Mouse (Mus musculus) gastrocnemius, adult 8-10 months (tissue): Measurements from ENCODE around the gene Dnajc14. TPM values are rescaled to one million over a fixed set of nuclear protein-coding genes. Genes with fewer than 3 reads are reported as not detected.
"Not testable (repeated sequence)": the region's sequence is repeated elsewhere in the genome, so short reads cannot be mapped to it uniquely, and the experiment has no call there.

Source experiments
- DNase-seq, 2 experiments: peaks; one replicate each; pipeline ENCODE4 v3.0.0; 2022; ENCODE audit warnings: low spot score in 2 of 2
- total RNA-seq, 4 experiments: library from RNA; stranded (reverse); gene quantifications; 2 replicates each; pipeline ENCODE4 v1.2.4; 2022

Gene Dnajc14
- total RNA-seq, 4 experiments from 2014 or later, result 23.5 to 27.2 (median 26.1) TPM

DNA sequence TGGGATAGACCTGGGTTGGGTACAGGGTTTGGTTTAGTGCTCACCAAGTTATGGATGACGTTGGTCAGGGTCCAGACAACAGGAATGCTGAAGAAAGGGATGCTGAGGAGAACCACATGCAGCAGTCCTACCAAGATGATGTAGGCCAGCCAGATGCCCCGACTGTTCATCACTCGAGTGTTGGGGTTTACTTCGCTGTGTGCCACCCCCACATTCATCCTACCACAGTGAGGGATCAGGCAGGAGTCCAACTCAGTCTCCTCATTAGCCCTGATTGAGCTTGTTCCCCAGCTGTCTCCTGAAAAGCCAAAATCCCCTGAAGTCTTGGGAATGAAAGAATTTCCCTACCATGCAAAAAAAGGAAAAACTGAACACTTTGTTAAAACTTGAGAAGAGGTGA is 16.4 kb downstream of the Dnajc14 start:
- DNase-seq, result no peak

DNA sequence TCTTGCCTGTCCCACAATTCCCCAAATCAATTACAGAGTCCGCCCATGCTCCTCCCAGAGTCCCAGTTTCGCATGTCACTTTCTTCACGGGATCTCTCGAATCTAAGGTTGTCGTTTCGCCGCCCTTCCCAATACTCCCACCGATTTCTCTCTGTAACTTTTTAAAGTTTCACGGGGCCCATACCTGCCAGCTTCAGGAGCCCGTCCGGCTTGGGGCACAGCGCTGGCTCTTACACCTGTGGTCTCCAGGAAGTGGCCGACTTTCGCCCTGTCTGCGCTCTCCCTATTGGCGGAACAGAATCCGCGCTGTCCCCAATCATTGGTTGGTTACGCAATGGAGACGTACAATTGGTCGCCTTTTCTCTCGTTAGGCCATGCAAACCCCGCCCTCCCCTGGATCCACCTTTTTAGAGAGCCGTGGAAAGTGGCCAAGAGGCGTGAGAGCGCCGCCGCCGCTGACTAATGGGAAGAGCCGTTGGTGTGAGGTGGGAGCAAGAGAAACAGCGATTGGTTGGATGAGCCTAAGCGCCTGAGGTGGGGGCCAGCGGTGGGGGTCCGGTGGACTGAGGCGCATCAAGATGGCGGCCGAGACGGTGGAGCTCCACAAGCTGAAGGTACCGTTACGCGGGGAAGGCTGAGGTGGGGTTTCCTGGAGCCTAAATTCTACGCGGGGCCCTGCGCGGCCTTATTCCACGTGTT is 17.6 kb downstream of the Dnajc14 start, which contains the start of gene Ormdl2:
Ormdl2 (minus strand) TSS at position 288 of the 699 bp plus-strand sequence.
- peak; percentile 98 to 99 for DNase-seq

DNA sequence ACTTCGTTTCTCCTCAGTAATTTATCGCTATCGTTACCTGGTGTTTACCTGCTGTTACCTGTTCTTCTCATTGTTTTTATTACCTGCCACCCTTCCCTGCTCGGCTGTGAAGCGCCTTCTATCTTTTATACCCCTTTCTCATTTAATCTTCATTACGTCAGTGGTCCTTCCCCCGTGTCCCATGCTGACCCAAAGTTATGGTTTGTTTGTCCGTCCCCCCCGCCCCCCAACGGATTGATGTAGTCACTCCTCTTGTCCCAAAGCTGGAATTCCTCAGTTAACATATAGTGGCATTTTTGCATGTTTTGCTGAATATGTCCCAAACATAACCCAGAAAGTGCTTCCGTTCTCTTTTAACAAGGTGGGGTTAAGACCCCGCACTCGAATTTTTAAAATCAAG is 18.3 kb downstream of the Dnajc14 start:
- no peak for DNase-seq

DNA sequence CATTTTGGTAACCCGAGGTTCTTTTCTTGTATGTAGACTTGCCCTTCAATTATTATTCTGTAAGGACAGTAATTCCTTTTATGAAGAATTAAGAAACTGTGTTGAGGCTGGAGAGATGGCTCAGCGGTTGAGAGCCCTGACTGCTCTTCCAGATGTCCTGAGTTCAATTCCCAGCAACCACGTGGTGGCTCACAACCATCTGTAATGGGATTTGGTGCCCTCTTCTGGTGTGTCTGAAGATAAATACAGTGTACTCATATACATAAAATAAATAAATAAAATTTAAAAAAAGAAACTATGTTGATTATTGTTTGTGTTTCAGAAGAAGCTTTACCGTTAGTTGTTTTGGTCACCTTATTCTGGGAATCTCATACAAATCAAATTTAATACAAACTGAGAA is 19.2 kb downstream of the Dnajc14 start:
- DNase-seq, result not testable (repeated sequence)

DNA sequence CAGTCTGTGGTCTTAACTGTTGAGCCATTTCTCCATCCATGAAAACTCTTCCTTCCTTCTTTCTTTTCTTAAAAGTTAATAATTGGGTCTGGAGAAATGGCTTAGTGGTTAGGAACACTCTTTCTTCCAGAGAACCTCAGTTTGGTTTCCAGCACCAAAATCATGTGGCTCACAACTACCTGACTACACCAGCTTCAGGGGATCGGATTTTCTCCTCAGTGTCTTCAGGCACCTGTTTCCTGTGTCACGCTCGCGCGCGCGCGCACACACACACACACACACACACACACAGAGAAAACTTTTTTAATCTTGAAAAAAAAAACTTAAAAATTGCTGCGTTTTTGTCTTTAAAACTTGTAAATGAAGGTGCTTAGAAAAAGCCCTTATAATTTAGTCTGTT is 20.0 kb downstream of the Dnajc14 start:
- DNase-seq, result no peak

DNA sequence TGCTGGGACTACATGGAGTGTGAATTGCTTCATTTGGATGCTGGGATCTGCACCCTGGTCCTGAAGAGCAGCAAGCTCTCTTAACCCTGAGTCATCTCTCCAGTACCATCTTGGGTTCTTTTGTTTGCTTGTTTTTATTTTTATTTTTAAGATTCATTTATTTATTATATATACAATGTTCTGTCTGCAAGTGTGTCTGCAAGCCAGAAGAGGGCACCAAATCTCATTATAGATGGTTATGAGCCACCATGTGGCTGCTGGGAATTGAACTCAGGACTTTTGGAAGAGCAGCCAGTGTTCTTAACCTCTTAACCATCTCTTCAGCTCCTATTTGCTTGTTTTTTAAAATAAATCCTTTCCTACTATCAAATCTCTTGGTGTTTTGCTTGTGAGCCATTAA is 33.5 kb downstream of the Dnajc14 start:
- DNase-seq, result no peak

DNA sequence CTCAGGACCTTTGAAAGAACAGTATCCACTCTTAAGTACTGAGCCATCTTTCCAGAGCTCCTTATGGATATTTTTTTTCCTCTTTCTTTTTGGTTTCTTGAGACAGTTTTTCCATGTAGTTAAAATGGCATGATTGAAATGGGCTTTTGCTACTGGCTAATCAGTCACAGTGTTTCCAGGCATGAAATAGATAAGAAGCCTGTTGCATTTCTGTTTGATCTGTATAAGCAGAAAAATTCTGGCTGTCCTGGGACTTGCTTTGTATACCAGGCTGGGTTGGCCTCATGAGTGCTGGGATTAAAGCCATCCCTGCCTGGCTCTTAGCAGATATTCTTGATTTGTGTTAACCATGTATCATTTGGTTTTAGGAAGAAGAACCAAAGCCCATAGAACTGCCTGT is 35.6 kb downstream of the Dnajc14 start:
- no peak for DNase-seq

DNA sequence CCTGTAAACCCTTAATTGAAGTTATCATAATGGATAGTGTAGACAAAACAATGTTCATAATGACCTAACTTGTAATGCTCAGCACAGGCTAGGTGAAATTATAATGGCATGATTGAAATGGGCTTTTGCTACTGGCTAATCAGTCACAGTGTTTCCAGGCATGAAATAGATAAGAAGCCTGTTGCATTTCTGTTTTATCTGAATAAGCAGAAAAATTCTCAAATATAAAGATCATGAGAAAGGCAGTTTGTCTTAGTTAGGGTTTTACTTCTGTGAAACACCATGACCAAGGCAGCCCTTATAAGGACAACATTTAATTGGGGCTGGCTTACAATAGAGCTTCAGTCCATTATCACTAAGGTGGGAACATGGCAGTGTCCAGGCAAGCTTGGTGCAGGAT is 36.8 kb downstream of the Dnajc14 start:
- DNase-seq, result no peak

DNA sequence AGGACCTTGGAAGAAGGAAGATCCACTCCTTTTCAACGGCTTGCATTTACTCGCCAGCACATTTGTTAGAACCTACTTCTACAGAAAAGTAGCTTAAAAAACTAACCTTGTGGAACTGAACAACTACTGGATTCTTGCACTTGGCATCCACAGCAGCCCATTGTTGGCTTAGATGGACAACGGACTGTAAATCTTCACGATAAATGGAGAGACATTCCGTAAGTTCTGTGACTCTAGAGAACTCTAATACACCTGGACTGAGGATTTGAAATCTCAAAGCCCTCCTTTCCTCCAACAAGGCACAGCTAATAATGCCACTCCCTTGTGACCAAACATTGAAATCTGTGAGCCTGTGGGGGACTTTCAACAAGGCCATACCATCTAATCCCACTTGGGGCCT is 39.4 kb downstream of the Dnajc14 start:
- DNase-seq, result no peak

DNA sequence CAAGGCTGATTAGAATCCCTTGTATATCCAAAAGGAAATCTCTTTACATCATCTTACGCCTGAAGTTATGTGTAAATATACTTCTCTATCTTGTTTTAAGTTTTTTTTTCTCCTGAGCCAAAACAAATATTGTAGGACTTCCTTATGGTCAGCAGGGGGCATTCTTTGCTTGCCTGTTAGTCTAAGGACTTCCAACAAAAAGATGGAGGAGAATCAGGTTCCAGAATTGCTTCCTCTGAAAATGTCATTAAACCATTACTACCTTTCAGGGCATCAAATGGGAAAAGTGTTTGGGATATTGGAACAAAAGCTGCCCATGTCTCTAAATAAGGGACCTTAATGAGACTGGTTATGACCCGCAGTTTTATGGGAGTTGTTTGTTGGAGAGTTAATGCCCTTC is 41.7 kb downstream of the Dnajc14 start:
- DNase-seq, result no peak

DNA sequence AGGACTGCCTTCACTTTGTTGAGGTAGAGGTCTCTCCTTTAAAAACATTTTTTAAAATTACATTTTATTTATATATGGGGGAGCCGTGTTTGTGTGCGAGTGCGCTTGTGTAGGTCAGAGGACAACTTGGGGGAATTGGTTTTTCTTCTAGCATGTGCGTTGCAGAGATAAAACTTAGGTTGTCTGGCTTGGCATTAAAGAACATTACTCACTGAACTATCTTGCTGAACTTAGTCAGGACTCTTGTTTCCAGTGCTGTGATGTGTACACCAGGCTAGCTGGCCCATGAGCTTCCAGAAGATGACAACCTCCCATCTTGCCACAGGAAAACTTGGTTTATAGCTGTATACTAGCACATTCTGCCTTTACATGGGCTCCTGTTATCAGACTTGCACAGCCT is 42.8 kb downstream of the Dnajc14 start:
- DNase-seq, result no peak

DNA sequence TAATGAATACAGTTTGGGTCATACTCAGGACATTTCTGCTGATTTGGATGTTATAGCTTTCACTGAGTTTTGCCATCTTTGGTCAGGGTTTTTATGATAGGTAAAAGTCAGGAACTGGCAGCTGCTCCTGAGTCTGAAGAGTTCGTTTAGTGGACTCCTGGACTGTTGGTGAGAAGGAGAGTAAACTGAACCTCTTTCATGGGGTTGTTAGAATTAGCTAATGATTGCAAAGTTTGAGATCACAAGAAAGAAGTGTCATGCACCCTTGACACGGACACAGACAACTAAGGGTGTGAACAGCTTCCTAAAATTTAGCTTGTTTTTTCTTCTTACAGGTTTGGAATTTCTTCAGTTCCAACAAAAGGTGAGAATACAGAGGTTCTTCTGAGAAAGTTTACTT is 44.6 kb downstream of the Dnajc14 start:
- DNase-seq, result no peak

DNA sequence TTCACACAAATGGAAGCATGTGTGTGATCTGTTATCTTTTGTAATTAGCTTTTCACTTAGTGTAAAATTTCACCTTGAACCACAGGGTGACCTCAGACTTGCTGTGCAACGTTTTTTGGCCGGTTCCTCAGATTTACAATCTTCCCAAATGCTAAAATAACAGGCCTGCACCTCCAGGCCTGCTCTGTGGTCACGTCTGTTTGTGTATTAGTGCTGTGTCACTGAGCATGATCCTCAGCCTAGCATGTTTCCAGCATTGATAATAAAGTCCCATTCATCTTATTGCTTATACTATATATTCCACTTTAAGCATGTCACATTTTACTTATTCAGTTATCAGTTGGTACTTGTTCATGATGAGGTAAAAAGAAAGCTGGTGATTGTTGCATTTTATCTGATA is 46.5 kb downstream of the Dnajc14 start:
- no peak for DNase-seq

DNA sequence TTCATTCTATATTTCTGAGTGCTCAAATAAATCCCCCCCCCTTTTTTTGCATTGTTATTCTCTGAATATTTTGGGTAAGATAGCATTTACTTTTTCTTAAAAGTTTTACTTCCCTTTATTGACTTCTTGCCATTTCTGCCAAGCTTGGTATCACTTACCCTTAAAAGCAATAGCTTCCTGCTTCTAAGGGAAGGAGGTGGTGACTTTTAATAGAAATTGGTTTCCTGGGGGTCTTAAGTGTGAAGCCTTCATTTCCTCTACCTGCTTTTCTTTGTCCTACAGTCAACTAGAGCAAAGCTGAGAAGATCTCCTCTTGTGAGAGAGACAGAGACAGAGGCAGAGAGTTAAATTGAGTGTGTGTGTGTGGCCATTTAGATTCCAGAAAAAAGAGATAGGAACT is 57.3 kb downstream of the Dnajc14 start:
- DNase-seq, result no peak

DNA sequence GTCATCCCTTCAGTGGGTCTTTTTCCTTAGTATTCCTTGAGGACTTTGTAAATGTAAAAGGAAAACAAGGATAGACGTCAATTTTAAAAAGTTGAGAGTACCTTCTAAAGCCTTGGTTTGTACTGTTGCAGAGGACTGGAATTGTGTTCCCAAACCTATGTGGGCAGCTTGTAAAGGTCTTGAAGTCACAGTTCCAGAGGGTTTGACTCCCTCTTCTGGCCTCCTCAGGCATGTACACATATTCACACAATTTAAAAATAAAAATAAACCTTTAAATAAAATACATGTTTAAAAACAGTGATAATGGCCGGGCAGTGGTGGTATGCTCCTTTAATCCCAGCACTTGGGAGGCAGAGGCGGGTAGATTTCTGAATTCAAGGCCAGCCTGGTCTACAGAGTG is 62.2 kb downstream of the Dnajc14 start:
- no peak for DNase-seq

DNA sequence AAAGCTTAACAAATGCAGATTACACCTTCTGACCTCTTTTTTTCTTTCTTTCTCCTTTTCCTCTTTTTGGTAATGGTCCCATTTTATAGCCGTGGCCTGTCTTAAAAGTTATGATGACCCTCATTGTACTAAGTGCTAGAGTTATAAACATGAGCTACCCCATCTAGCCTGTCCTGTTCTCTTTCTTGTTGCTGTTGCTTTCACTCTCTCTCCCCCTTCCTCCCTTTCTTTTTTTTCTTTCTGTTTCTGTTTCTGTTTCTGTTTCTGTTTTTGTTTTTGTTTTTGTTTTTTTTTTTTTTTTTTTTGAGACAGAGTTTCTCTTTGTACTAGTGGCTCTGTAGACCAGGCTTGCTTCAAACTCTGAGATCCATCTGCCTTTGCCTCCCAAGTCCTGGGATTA is 62.7 kb downstream of the Dnajc14 start:
- no peak for DNase-seq

Other genes starting within 250 kb of the Dnajc14 start
- gene Pa2g4, start 238.1 kb upstream of the Dnajc14 start, total RNA-seq, result 10 to 100 TPM; 29.0 to 39.9 (median 33.1) TPM
- 1 to 10 TPM; 2.1 to 2.7 (median 2.2) TPM for gene Erbb3, start 214.4 kb upstream of the Dnajc14 start, total RNA-seq
- gene Rps26, start 177.3 kb upstream of the Dnajc14 start, total RNA-seq, result 100 to 1,000 TPM; 166 to 361 (median 250) TPM
- gene Ikzf4, start 158.1 kb upstream of the Dnajc14 start, total RNA-seq, result under 1 TPM in 3 of 4 experiments, not detected in 1; 0.24 to 0.51 (median 0.34) TPM
- gene Suox, start 130.0 kb upstream of the Dnajc14 start, total RNA-seq, result 10 to 100 TPM; 32.2 to 37.4 (median 33.8) TPM
- gene Rab5b, start 107.8 kb upstream of the Dnajc14 start, total RNA-seq, result 100 to 1,000 TPM in 3 of 4 experiments, 10 to 100 TPM in 1; 97.0 to 103 (median 102) TPM
- gene Pmel, start 99.9 kb upstream of the Dnajc14 start, total RNA-seq, result under 1 TPM in 1 of 4 experiments, not detected in 3; 0.25 TPM
- 1 to 10 TPM; 2.5 to 3.4 (median 2.6) TPM for gene Cdk2, start 99.0 kb upstream of the Dnajc14 start, total RNA-seq
- gene Dgka, start 59.2 kb upstream of the Dnajc14 start, total RNA-seq, result 10 to 100 TPM in 1 of 4 experiments, 1 to 10 TPM in 3; 7.5 to 10.0 (median 8.0) TPM
- gene Pym1, start 56.2 kb upstream of the Dnajc14 start, total RNA-seq, result 10 to 100 TPM; 10.2 to 14.0 (median 11.9) TPM
- gene Mmp19, start 13.2 kb upstream of the Dnajc14 start, total RNA-seq, result 1 to 10 TPM in 3 of 4 experiments, under 1 TPM in 1; 0.46 to 1.4 (median 1.1) TPM
- gene Tmem198b, start 308 bp downstream of the Dnajc14 start, total RNA-seq, result 1 to 10 TPM; 2.0 to 2.3 (median 2.2) TPM
- 10 to 100 TPM; 20.0 to 29.0 (median 24.0) TPM for gene Sarnp, start 13.3 kb downstream of the Dnajc14 start, total RNA-seq
- gene Ormdl2, start 17.6 kb downstream of the Dnajc14 start, total RNA-seq, result 1 to 10 TPM; 2.1 to 3.8 (median 2.7) TPM
- 1 to 10 TPM; 2.7 to 8.9 (median 5.9) TPM for gene Gdf11, start 87.7 kb downstream of the Dnajc14 start, total RNA-seq
- 100 to 1,000 TPM; 136 to 170 (median 151) TPM for gene Cd63, start 96.9 kb downstream of the Dnajc14 start, total RNA-seq
- 1 to 10 TPM; 3.1 to 4.2 (median 3.7) TPM for gene Rdh5, start 118.8 kb downstream of the Dnajc14 start, total RNA-seq
- gene Bloc1s1, start 120.0 kb downstream of the Dnajc14 start, total RNA-seq, result 100 to 1,000 TPM; 119 to 153 (median 140) TPM
- gene Itga7, start 129.8 kb downstream of the Dnajc14 start, total RNA-seq, result 10 to 100 TPM; 63.3 to 69.0 (median 65.3) TPM
- under 1 TPM in 1 of 4 experiments, not detected in 3; 0.32 TPM for gene Mettl7b, start 156.9 kb downstream of the Dnajc14 start, total RNA-seq
- not detected for gene Olfr9, start 185.4 kb downstream of the Dnajc14 start, total RNA-seq
- gene Olfr763, start 206.7 kb downstream of the Dnajc14 start, total RNA-seq, result not detected
- gene Olfr764-ps1, start 235.8 kb downstream of the Dnajc14 start, total RNA-seq, result not detected
- gene Olfr765, start 245.9 kb downstream of the Dnajc14 start, total RNA-seq, result not detected